Mouse (Mus musculus) lung, embryonic 14.5 days (tissue): Measurements from ENCODE around the gene Grm7. TPM values are rescaled to one million over a fixed set of nuclear protein-coding genes. Genes with fewer than 3 reads are reported as not detected.

Source experiments
- ATAC-seq: fragments of 200-750 bp; cut with Nextera tagmentation; 2 replicates; pipeline ENCODE4 v1.8.0; 2017; ENCODE audit warnings: mild to moderate bottlenecking, moderate TSS enrichment, moderate library complexity; ENCODE audit not compliant: insufficient read depth
- DNase-seq: peaks from one replicate; pipeline ENCODE4 v3.0.0-alpha.2; 2015
- H3K27ac ChIP-seq: fragments of 300-500 bp; sonication (generic); 2 replicates; pipeline ENCODE4 v1.5.1; 2014; ENCODE audit warnings: low read depth, mild to moderate bottlenecking, moderate library complexity
- H3K27me3 ChIP-seq: fragments of 300-500 bp; sonication (generic); 2 replicates; pipeline ENCODE4 v1.6.1; 2014; ENCODE audit warnings: low read length, control low read depth; ENCODE audit not compliant: insufficient read depth
- H3K36me3 ChIP-seq: fragments of 300-500 bp; sonication (generic); 2 replicates; pipeline ENCODE4 v1.6.1; 2014; ENCODE audit warnings: control low read depth; ENCODE audit not compliant: insufficient read depth
- H3K4me1 ChIP-seq: fragments of 300-500 bp; sonication (generic); 2 replicates; pipeline ENCODE4 v1.6.1; 2014; ENCODE audit warnings: antibody characterized with exemption, control low read depth; ENCODE audit not compliant: insufficient read depth
- H3K4me2 ChIP-seq: fragments of 300-500 bp; sonication (generic); 2 replicates; pipeline ENCODE4 v1.6.1; 2014; ENCODE audit warnings: mild to moderate bottlenecking
- H3K4me3 ChIP-seq: fragments of 300-500 bp; sonication (generic); 2 replicates; pipeline ENCODE4 v1.5.1; 2014; ENCODE audit warnings: low read depth, low read length
- H3K9ac ChIP-seq: fragments of 300-500 bp; sonication (generic); 2 replicates; pipeline ENCODE4 v1.6.1; 2014
- H3K9me3 ChIP-seq: fragments of 300-500 bp; sonication (generic); 2 replicates; pipeline ENCODE4 v1.6.1; 2016; ENCODE audit warnings: low read depth, low read length, control low read depth
- CTCF ChIP-seq: IDR thresholded peaks from 2 replicates; pipeline ENCODE4 v1.5.1; 2016; ENCODE audit warnings: antibody characterized with exemption, low read depth
- whole genome bisulfite sequencing: fragments of 180-500 bp; shearing (Covaris S2); extraction: QIAGEN DNeasy Blood & Tissue Kit; methylation state at CpG from one replicate; pipeline ENCODE4 v1.1.7; 2014; 5-methylcytosine and 5-hydroxymethylcytosine counted together
- polyA plus RNA-seq: library from polyadenylated mRNA; unstranded; fragments of >200 nt; fragmentation: Nextera tagmentation; extraction: Ambion mirVana; gene quantifications from 2 replicates; pipeline ENCODE4 v1.2.1, GENCODE M21; 2014

Gene Grm7
- polyA plus RNA-seq, 1 experiment from 2014 or later, result not detected

GRCm38 (mm10) chr6:111558588-111558987, 913.2 kb downstream of the Grm7 start:
- Histone ChIP-seq H3K9me3 (no peaks in the 10 kb centered on the region), H3K9ac (no peak overlapping the region), H3K4me2 (no peak overlapping the region), H3K4me3 (no peak overlapping the region), H3K27me3 (no peaks in the 10 kb centered on the region), H3K36me3 (no peaks in the 10 kb centered on the region), H3K4me1 (no peaks in the 10 kb centered on the region), H3K27ac (no peak overlapping the region)
- WGBS, result 77% methylated on average over 1 of the region's 1 CpGs
- TF ChIP-seq CTCF, result no peak
- DNase-seq (no peak), ATAC-seq (no peak)

GRCm38 (mm10) chr6:111559459-111559858, 914.1 kb downstream of the Grm7 start:
- no peaks in the 10 kb centered on the region for H3K36me3 ChIP-seq
- H3K4me1 ChIP-seq, result no peaks in the 10 kb centered on the region
- H3K27me3 ChIP-seq, result no peaks in the 10 kb centered on the region
- ATAC-seq (no peak), DNase-seq (no peak)
- no peak overlapping the region for H3K4me3 ChIP-seq
- no peaks in the 10 kb centered on the region for H3K9me3 ChIP-seq
- WGBS, result 55% methylated on average over 3 of the region's 3 CpGs
- TF ChIP-seq CTCF, result peak; percentile 31
- H3K4me2 ChIP-seq, result no peak overlapping the region
- H3K9ac ChIP-seq, result no peak overlapping the region
- H3K27ac ChIP-seq, result no peak overlapping the region

GRCm38 (mm10) chr6:111561347-111561746, 916.0 kb downstream of the Grm7 start:
- H3K4me1 ChIP-seq, result no peaks in the 10 kb centered on the region
- no peaks in the 10 kb centered on the region for H3K9me3 ChIP-seq
- WGBS, result 58% methylated on average over 7 of the region's 7 CpGs
- H3K9ac ChIP-seq, result no peak overlapping the region
- no peak overlapping the region for H3K4me3 ChIP-seq
- DNase-seq (no peak), ATAC-seq (no peak)
- no peak overlapping the region for H3K4me2 ChIP-seq
- H3K27ac ChIP-seq, result no peak overlapping the region
- no peaks in the 10 kb centered on the region for H3K27me3 ChIP-seq
- TF ChIP-seq CTCF, result no peak
- H3K36me3 ChIP-seq, result no peaks in the 10 kb centered on the region

GRCm38 (mm10) chr6:111571471-111572088, 926.2 kb downstream of the Grm7 start:
- ATAC-seq (no peak; the same call in 1 of the 2 replicates), DNase-seq (peak; percentile 2)
- Histone ChIP-seq H3K27ac (no peak overlapping the region), H3K27me3 (no peaks in the 10 kb centered on the region), H3K9me3 (no peaks in the 10 kb centered on the region), H3K4me1 (no peaks in the 10 kb centered on the region), H3K4me2 (no peak overlapping the region), H3K36me3 (no peaks in the 10 kb centered on the region), H3K4me3 (no peak overlapping the region), H3K9ac (no peak overlapping the region)
- 63% methylated on average over 4 of the region's 4 CpGs for WGBS
- TF ChIP-seq CTCF, result no peak

GRCm38 (mm10) chr6:111584851-111585250, 939.5 kb downstream of the Grm7 start:
- no peak overlapping the region for H3K4me3 ChIP-seq
- no peak overlapping the region for H3K9ac ChIP-seq
- H3K4me2 ChIP-seq, result no peak overlapping the region
- H3K27ac ChIP-seq, result no peak overlapping the region
- no peaks in the 10 kb centered on the region for H3K36me3 ChIP-seq
- WGBS, result 63% methylated on average over 2 of the region's 2 CpGs
- no peaks in the 10 kb centered on the region for H3K9me3 ChIP-seq
- H3K4me1 ChIP-seq, result no peaks in the 10 kb centered on the region
- peak; percentile 76 for ATAC-seq
- TF ChIP-seq CTCF, result no peak
- peak; percentile 68 for DNase-seq
- H3K27me3 ChIP-seq, result no peaks in the 10 kb centered on the region

- Histone ChIP-seq H3K4me3 (no peak overlapping the region), H3K9ac (no peak overlapping the region), H3K4me1 (no peaks in the 10 kb centered on the region), H3K4me2 (no peak overlapping the region), H3K9me3 (no peaks in the 10 kb centered on the region), H3K36me3 (no peaks in the 10 kb centered on the region), H3K27me3 (no peaks in the 10 kb centered on the region), H3K27ac (no peak overlapping the region)
- WGBS, result 72% methylated on average over 3 of the region's 3 CpGs
- no peak for TF ChIP-seq CTCF
- ATAC-seq, result no peak
- no peak for DNase-seq
Measured at GRCm38 (mm10) chr6:111587572-111587971, 942.2 kb downstream of the Grm7 start.

- no peak for TF ChIP-seq CTCF
- Histone ChIP-seq H3K9ac (no peak overlapping the region), H3K4me2 (no peak overlapping the region), H3K9me3 (no peaks in the 10 kb centered on the region), H3K4me3 (no peak overlapping the region), H3K27ac (no peak overlapping the region), H3K4me1 (no peaks in the 10 kb centered on the region), H3K36me3 (no peaks in the 10 kb centered on the region), H3K27me3 (no peaks in the 10 kb centered on the region)
- no peak for ATAC-seq
- no peak for DNase-seq
- WGBS, result 94% methylated on average over 4 of the region's 4 CpGs
Measured at GRCm38 (mm10) chr6:111601892-111602654, 956.7 kb downstream of the Grm7 start.
